Mouse (Mus musculus) stomach, embryonic 16.5 days (tissue): ENCODE results near the gene Gpr50. TPM values are rescaled to one million over a fixed set of nuclear protein-coding genes. Genes with fewer than 3 reads are reported as not detected.
A peak's percentile ranks its signal among the peaks of the same experiment; 100 is the strongest.

ENCODE experiments used
- ATAC-seq: fragments of 200-750 bp; cut with Nextera tagmentation; 2 replicates; pipeline ENCODE4 v1.8.0; 2017; ENCODE audit warnings: moderate number of reproducible peaks, moderate TSS enrichment; ENCODE audit not compliant: insufficient read depth, low FRiP score
- H3K27ac ChIP-seq: fragments of 300-500 bp; sonication (generic); 2 replicates; pipeline ENCODE4 v1.5.1; 2014; ENCODE audit warnings: low read length
- H3K27me3 ChIP-seq: fragments of 300-500 bp; sonication (generic); 2 replicates; pipeline ENCODE4 v1.6.1; 2014; ENCODE audit warnings: low read length, control low read depth, mixed read lengths; ENCODE audit not compliant: control insufficient read depth, insufficient read depth
- H3K36me3 ChIP-seq: fragments of 300-500 bp; sonication (generic); 2 replicates; pipeline ENCODE4 v1.6.1; 2014; ENCODE audit warnings: low read length; ENCODE audit not compliant: control insufficient read depth, insufficient read depth
- H3K4me1 ChIP-seq: fragments of 300-500 bp; sonication (generic); 2 replicates; pipeline ENCODE4 v1.6.1; 2014; ENCODE audit warnings: low read length, control low read depth, mixed read lengths; ENCODE audit not compliant: control insufficient read depth, insufficient read depth
- H3K4me2 ChIP-seq: fragments of 300-500 bp; sonication (generic); 2 replicates; pipeline ENCODE4 v1.6.1; 2014; ENCODE audit warnings: low read depth, low read length, mixed read lengths
- H3K4me3 ChIP-seq: fragments of 300-500 bp; sonication (generic); replicated peaks from 2 replicates; pipeline ENCODE4 v1.5.1; 2014; ENCODE audit warnings: mild to moderate bottlenecking, low read length
- H3K9ac ChIP-seq: fragments of 300-500 bp; sonication (generic); 2 replicates; pipeline ENCODE4 v1.6.1; 2014; ENCODE audit warnings: low read length
- H3K9me3 ChIP-seq: fragments of 300-500 bp; sonication (generic); replicated peaks from 2 replicates; pipeline ENCODE4 v1.6.1; 2016; ENCODE audit warnings: low read length, control low read depth; ENCODE audit not compliant: control insufficient read depth
- WGBS: fragments of 180-500 bp; shearing (Covaris S2); extraction: QIAGEN DNeasy Blood & Tissue Kit; methylation state at CpG from one replicate; pipeline ENCODE4 v1.1.7; 2014; 5-methylcytosine and 5-hydroxymethylcytosine counted together
- polyA plus RNA-seq: library from polyadenylated mRNA; unstranded; fragments of >200 nt; fragmentation: Nextera tagmentation; extraction: Ambion mirVana; gene quantifications from 2 replicates; pipeline ENCODE4 v1.2.1, GENCODE M21; 2015

Gpr50 gene
- polyA plus RNA-seq, 1 experiment from 2014 or later = 1.0 TPM

DNA sequence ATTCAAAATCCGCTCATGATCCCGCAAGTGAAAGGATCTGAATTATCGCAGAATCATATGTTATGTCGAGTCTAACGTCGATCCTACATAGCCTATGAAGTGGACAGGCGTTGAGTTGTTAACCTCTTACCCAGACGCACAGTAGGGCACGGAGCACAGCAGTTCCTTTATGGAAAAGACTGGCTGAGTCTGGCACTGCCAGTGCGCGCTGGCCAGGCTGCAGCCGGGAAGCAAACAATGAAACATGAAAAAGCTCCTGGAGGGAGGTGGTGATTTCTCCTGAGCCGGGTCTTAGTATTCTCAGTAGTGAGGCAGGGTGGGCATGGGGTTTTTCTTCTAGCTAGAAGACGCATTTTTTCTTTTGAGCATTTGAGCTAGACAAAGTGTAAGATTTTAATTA is 1.7 kb upstream of the Gpr50 start:
- WGBS = 19% methylated on average over 14 of the region's 14 CpGs
- Histone ChIP-seq H3K4me1 (no peaks in the 10 kb centered on the region), H3K9me3 (peaks cover 6% of the 10 kb centered on the region), H3K36me3 (no peaks in the 10 kb centered on the region), H3K4me2 (no peak overlapping the region), H3K27me3 (peaks cover 40% of the 10 kb centered on the region), H3K27ac (no peak overlapping the region), H3K9ac (no peak overlapping the region), H3K4me3 (no peak overlapping the region)
- ATAC-seq = no peak

GRCm38 (mm10) chrX:71663871-71664687 is 612 bp downstream of the Gpr50 start:
- Histone ChIP-seq H3K4me1 (no peaks in the 10 kb centered on the region), H3K4me2 (peak overlapping the region; percentile 68), H3K9ac (peak overlapping the region; percentile 58), H3K27ac (no peak overlapping the region), H3K4me3 (peak overlapping the region; percentile 48), H3K9me3 (peaks cover 6% of the 10 kb centered on the region), H3K27me3 (peaks cover 50% of the 10 kb centered on the region), H3K36me3 (no peaks in the 10 kb centered on the region)
- WGBS = 13% methylated on average over 76 of the region's 76 CpGs
- ATAC-seq = no peak

DNA sequence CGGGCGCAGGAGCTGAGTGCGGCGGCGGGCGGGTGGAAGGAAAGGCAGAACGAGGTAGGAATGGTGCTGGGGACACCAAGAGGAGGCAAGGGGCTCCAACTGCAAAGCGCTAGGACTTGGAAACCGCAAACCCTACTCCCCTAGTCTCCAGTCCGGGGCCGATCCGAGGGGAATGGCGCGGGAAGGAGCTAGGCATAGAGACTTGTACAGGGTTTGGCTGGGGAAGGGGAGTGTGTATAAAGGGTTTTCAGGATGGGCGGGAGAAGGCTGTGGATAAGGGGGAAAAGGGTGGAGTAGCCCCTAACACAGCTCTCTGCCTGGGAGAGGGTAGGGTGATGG is 1.2 kb downstream of the Gpr50 start:
- Histone ChIP-seq H3K4me2 (peak overlapping the region; percentile 68), H3K27me3 (peaks cover 51% of the 10 kb centered on the region), H3K4me3 (peak overlapping the region; percentile 48), H3K9me3 (peaks cover 6% of the 10 kb centered on the region), H3K9ac (peak overlapping the region; percentile 58), H3K36me3 (no peaks in the 10 kb centered on the region), H3K27ac (no peak overlapping the region), H3K4me1 (no peaks in the 10 kb centered on the region)
- WGBS = 13% methylated on average over 15 of the region's 15 CpGs
- no peak for ATAC-seq

DNA sequence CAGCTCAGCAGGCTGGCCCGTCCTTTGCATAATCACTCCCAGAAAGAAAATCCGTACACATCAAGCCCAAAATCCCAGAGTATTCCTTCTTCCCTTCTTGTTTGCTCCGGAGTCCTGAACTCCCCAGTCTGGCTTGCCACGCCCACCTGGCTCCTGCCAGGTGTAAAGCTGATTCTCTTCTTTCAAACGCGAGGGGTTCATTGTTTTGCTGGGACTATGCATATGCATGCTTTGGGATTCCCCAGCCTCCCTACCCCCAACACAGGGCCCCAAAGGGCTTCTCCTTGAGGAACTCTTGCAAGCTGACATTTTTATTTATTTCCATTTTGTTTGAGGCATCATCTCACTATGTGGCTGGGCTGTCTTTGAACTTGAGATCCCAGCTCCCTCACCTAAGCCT is 6.8 kb downstream of the Gpr50 start:
- H3K36me3 ChIP-seq = no peaks in the 10 kb centered on the region
- WGBS = 23% methylated on average over 6 of the region's 6 CpGs
- no peaks in the 10 kb centered on the region for H3K4me1 ChIP-seq
- no peak overlapping the region for H3K4me2 ChIP-seq
- no peak overlapping the region for H3K4me3 ChIP-seq
- peaks cover 26% of the 10 kb centered on the region for H3K27me3 ChIP-seq
- H3K27ac ChIP-seq = no peak overlapping the region
- H3K9ac ChIP-seq = no peak overlapping the region
- no peaks in the 10 kb centered on the region for H3K9me3 ChIP-seq
- no peak for ATAC-seq

DNA sequence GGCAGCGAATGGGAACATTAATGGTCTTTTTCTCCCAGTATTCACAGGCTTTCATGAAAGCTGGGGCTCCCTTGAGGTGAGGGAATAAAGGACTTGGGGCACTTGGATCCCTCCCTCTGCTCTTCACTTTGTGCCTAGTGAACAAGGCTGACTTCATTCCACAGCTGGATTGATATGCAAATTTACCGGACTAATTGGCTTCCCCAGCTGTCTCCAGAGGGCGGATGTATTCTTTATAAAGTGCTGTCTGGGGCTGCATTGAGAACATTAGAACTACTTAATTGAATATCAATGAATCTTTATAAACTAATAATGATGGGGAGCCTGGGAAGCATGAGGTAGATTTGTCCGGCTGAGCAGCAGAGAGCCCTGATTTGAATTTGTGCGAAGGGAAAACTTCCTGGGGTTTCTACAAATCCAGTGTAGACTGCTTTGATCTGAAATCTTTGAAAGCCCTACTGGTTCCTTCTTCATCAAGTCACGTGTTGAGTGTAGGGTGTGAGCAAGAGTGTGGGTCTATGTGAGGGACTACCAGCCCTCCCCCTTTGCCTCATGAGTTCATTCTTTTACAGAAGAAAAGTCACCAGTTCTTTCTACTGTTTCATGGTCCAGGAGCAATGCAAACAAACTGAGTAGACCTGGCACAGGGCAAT is 37.5 kb downstream of the Gpr50 start:
- WGBS = 32% methylated on average over 6 of the region's 6 CpGs
- Histone ChIP-seq H3K4me3 (no peak overlapping the region), H3K27me3 (no peaks in the 10 kb centered on the region), H3K36me3 (no peaks in the 10 kb centered on the region), H3K27ac (no peak overlapping the region), H3K4me1 (no peaks in the 10 kb centered on the region), H3K9ac (no peak overlapping the region), H3K4me2 (no peak overlapping the region), H3K9me3 (no peaks in the 10 kb centered on the region)
- no peak for ATAC-seq

Other genes with a start within 250 kb of the Gpr50 start
- 33.2 and 35.8 TPM in 2 replicates for gene Cd99l2, start 170.8 kb upstream of the Gpr50 start, polyA plus RNA-seq
- 152 and 163 TPM in 2 replicates for gene Hmgb3, start 107.7 kb upstream of the Gpr50 start, polyA plus RNA-seq
- 43.8 and 51.5 TPM in 2 replicates for gene Vma21, start 152.3 kb downstream of the Gpr50 start, polyA plus RNA-seq